Mouse (Mus musculus) olfactory bulb, adult 2 months (tissue): ENCODE results near the gene Shc3.

ENCODE experiments used
- CTCF ChIP-seq: fragments of 200-500 bp; IDR thresholded peaks from 2 replicates; pipeline ENCODE4 v1.5.1; 2012; ENCODE audit warnings: low read depth, mild to moderate bottlenecking, low read length, moderate library complexity; ENCODE audit not compliant: insufficient read depth
- POLR2A ChIP-seq: fragments of 200-500 bp; IDR thresholded peaks from 2 replicates; pipeline ENCODE4 v1.6.1; 2012; ENCODE audit warnings: mild to moderate bottlenecking, low read depth, low read length, moderate library complexity; ENCODE audit not compliant: insufficient read depth

DNA sequence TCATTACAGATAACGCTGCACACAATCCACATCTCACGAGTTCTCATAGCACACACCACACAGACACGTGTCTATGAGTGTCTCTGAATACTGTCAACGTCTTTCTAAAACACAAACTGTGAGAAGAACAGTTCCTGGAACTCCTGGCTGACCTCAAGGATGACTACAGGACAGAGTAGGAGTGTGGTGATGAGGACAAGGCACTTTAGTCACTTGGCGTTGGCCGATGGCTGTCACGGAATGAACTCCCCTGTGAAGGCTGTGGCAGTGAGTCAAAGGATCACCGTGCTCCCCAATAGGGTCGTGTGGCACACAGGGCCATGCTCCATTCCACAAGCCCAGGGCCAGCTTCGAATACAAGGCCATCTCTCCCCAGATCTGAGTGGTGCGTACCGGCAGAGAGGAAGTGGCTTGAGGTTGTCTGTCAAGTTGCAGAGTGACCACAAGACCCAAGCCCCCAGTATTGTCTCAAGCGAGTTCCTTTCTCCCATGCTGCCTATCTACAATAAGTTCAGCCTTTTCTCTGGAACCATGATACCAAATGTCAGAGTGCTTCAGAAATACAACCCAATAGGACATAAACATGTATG is 163.4 kb downstream of the Shc3 start:
- TF ChIP-seq CTCF, result no peak
- TF ChIP-seq POLR2A, result no peak
